11 mouse cellular contexts compared by ENCODE assay signal in the genomic region with DNA sequence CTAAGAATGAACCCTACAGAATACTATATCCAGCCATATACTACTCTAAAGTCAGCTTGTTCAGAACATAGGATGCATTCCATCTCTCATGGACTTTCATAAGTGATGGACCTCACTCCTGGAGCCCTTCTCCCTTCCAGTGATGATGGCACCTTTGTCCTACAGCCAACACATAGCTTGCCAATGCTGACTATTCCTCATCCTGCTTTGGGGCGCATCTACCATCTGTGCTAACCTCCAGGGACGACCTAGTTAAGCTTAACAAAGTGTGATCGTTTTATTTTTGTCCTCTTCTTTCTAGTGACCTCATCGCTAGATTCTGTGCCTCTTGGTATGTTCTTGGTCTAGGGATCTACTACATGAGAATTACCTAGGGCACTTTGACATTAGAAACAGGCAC.
"Had no signal": no experiment of that assay in that cellular context is flagged by ENCODE, and none has a peak within 500 bp of the region (broad histone marks: within the 10 kb centered on the region; RNA-seq: fewer than 3 reads in every experiment).

No protein-coding gene starts in this region.

- H3K27ac ChIP-seq: kidney, postnatal 0 days; limb, embryonic 13.5 days; liver, embryonic 14.5 days; midbrain, embryonic 10.5 days; neural tube, embryonic 12.5 days; stomach, postnatal 0 days had no signal

- H3K4me2 ChIP-seq: limb, embryonic 13.5 days; neural tube, embryonic 12.5 days had no signal

- H3K4me1 ChIP-seq: limb, embryonic 13.5 days; midbrain, embryonic 10.5 days; neural tube, embryonic 12.5 days had no signal

- H3K9ac ChIP-seq: limb, embryonic 13.5 days; liver, embryonic 14.5 days; neural tube, embryonic 12.5 days had no signal

- DNase-seq: kidney, postnatal 36 days; lung, adult 18-20 months; lung, postnatal 4 days; midbrain, embryonic 14.5 days; thymus, postnatal 14 days had no signal

- H3K4me3 ChIP-seq: limb, embryonic 13.5 days; midbrain, embryonic 10.5 days; neural tube, embryonic 12.5 days had no signal

- H3K27me3 ChIP-seq: limb, embryonic 13.5 days; neural tube, embryonic 12.5 days had no signal

- H3K9me3 ChIP-seq: limb, embryonic 13.5 days; midbrain, embryonic 10.5 days; neural tube, embryonic 12.5 days had no signal

- H3K36me3 ChIP-seq: limb, embryonic 13.5 days; midbrain, embryonic 10.5 days; neural tube, embryonic 12.5 days had no signal
